Mouse (Mus musculus) lung, postnatal 10 days (tissue): ENCODE data around the gene Pcbp2.

Source experiments
- DNase-seq: peaks from one replicate; pipeline ENCODE4 v3.0.0; 2021

The Pcbp2 gene

GRCm38 (mm10) chr15:102527936-102528335, 57.6 kb downstream of the Pcbp2 start:
- DNase-seq: no peak

GRCm38 (mm10) chr15:102528396-102528795, 58.1 kb downstream of the Pcbp2 start:
- DNase-seq: no peak

- DNase-seq: no peak
Measured at GRCm38 (mm10) chr15:102530566-102530965, 60.2 kb downstream of the Pcbp2 start.

- DNase-seq: no peak
Measured at GRCm38 (mm10) chr15:102531586-102531985, 61.2 kb downstream of the Pcbp2 start.

- no peak for DNase-seq
Measured at GRCm38 (mm10) chr15:102532106-102532900, 62.0 kb downstream of the Pcbp2 start.

GRCm38 (mm10) chr15:102533926-102534325, 63.6 kb downstream of the Pcbp2 start:
- no peak for DNase-seq

- no peak for DNase-seq
Measured at GRCm38 (mm10) chr15:102544801-102545200, 74.5 kb downstream of the Pcbp2 start.

- no peak for DNase-seq
Measured at GRCm38 (mm10) chr15:102546246-102546645, 75.9 kb downstream of the Pcbp2 start.

GRCm38 (mm10) chr15:102546677-102547427, 76.5 kb downstream of the Pcbp2 start:
- peak; percentile 74 for DNase-seq

- no peak for DNase-seq
Measured at GRCm38 (mm10) chr15:102547478-102547877, 77.1 kb downstream of the Pcbp2 start.
